Mouse (Mus musculus) heart, postnatal 10 days (tissue): ENCODE measurements around the gene Tmem63c. TPM values are rescaled to one million over a fixed set of nuclear protein-coding genes. Genes with fewer than 3 reads are reported as not detected.

ENCODE experiments used
- DNase-seq, 2 experiments: peaks; one replicate each; pipeline ENCODE4 v3.0.0; 2021
- intact Hi-C: fragments of 180-260 bp; cut with DNase I; formaldehyde crosslinking; loops from one replicate; pipeline ENCODE4 v1.15.1; 2025
- total RNA-seq, 2 experiments: library from RNA; stranded (reverse); gene quantifications; 2 replicates each; pipeline ENCODE4 v1.2.3; 2021

Tmem63c gene
- total RNA-seq, 2 experiments from 2014 or later = 0.17 to 0.25 TPM

GRCm38 (mm10) chr12:87043221-87043620 lies 22.1 kb downstream of the Tmem63c start:
- intact Hi-C loops = no loop called here

DNA sequence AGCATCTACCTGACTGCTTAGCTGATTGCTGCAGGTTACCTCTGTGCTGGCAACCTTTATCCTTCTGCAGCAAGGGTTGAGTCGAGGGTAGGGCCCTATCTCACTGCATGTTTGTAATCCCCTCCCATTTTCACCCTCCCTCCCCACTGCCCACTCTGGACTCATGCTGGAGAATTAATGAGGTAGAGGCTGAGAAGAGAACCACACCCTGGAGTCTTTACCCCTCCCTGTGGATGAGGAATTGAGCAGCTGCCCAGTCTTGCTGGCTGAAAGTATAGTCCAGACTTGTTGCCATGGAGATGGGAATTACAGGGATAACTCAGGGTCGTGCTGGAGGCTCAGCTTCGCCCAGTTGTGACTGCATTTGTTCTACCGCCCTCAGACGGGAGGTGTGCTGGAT lies 23.6 kb downstream of the Tmem63c start:
- peak; percentile 17 to 21 for DNase-seq
- intact Hi-C loops = no loop called here

More at GRCm38 (mm10) chr12:87043221-87043620, 22.1 kb downstream of the Tmem63c start:
- no peak for DNase-seq

GRCm38 (mm10) chr12:87047536-87047935 lies 26.4 kb downstream of the Tmem63c start:
- intact Hi-C loops = no loop called here
- no peak for DNase-seq

DNA sequence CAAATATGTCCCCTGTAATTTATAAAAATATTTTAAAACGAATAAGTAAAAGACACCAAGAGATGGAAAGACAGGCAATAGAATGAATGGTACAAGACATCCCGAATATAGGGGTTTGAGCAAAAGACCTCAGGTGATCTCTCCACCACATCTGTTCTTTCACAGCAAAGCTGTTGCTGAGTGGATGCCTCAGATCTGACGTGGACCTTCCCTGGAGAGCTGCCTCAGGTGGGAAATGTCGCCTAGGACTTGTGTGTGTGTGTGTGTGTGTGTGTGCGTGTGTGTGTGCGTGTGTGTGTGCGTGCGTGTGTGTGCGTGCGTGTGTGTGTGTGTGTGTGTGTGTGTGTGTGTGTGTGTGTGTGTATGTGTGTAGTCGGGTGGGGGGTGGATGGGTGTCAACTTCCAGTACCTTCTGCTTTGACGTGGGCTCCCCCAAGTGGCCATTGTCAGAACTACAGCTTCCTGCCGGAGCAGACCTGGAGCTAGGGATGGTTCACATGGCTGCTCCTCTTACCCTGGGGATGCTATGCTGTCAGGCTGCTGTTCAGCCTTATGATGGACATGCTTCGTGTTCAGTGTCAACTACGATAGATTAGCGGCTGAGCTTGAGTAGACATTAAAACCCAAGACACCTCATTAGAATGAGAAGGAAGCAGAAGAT lies 31.7 kb downstream of the Tmem63c start:
- peak; percentile 85 to 93 for DNase-seq
- intact Hi-C loops = loop anchor here (1.0 to 5.0 kb wide), 4 partner anchors 52 to 335 kb away; no protein-coding TSS in a partner anchor

- intact Hi-C loops = loop anchor here (5.0 kb wide), 2 partner anchors 73 to 338 kb away; no protein-coding TSS in a partner anchor
- DNase-seq = no peak
Observed at GRCm38 (mm10) chr12:87054873-87055272, 33.7 kb downstream of the Tmem63c start.

DNA sequence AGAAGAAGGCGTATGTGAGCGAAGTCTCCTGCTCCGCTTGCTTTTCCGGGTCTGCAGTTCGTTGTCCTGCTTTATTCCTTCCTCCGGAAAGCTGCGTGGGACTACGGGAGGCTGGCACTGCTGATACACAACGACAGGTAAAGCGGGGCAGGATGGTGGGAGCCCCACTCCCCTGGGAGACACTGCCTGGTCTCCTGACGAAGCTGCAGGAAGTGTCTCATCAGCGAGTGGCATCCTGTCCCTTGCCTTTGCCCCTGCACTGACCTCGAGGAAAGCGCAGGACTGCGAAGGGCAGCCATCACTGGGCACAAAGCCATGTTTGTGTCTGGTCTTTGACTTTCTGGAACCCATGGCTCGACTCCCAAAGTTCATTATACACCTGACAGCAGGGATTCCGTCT lies 35.9 kb downstream of the Tmem63c start:
- intact Hi-C loops = no loop called here

GRCm38 (mm10) chr12:87065446-87065845 lies 44.3 kb downstream of the Tmem63c start:
- no peak for DNase-seq
- intact Hi-C loops = no loop called here

More for the DNA sequence above, 35.9 kb downstream of the Tmem63c start:
- DNase-seq = no peak

GRCm38 (mm10) chr12:87066429-87066828 lies 45.3 kb downstream of the Tmem63c start:
- DNase-seq = peak; percentile 29 to 33
- intact Hi-C loops = no loop called here

- intact Hi-C loops = no loop called here
- no peak for DNase-seq
Observed at GRCm38 (mm10) chr12:87070520-87070919, 49.4 kb downstream of the Tmem63c start.

DNA sequence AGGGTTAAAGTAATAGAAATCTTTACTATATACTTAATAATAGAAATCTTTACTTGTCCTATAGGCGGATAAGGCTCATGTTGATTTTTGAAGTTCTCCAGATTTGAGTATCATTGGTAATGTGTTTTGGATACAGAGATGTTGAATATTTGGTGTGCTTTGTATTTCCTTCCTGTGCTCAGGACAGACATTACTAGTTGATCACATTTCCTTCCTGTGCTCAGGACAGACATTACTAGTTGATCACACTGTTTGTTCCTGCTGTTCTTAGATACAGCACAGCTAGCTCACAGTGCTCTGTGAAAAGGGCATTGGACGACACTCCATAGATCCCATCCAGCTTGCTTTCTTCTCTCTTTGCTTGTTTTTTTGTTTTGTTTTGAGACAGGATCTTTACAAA lies 55.5 kb downstream of the Tmem63c start:
- DNase-seq = no peak
- intact Hi-C loops = no loop called here

DNA sequence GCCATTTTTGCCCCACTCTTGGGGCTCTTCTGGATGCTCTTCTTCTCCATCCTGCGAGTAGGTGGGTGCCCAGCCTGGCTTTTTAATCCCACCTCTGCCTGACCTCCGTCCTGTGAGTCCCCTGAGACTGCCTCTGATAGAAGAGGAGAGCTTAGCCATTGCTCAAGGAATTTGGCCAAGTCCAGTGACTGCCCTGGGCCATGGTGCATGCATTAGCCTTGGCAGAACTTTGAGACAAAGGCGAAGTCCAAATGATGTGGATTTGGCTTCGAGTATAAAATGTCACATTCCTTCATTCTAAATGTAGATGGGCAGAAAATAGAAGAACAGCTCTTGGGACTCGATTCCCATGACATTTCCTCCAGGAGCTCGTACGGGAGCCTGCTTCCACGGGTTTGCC lies 61.7 kb downstream of the Tmem63c start:
- intact Hi-C loops = no loop called here
- no peak for DNase-seq

GRCm38 (mm10) chr12:87087236-87087635 lies 66.1 kb downstream of the Tmem63c start:
- DNase-seq = no peak
- intact Hi-C loops = no loop called here

DNA sequence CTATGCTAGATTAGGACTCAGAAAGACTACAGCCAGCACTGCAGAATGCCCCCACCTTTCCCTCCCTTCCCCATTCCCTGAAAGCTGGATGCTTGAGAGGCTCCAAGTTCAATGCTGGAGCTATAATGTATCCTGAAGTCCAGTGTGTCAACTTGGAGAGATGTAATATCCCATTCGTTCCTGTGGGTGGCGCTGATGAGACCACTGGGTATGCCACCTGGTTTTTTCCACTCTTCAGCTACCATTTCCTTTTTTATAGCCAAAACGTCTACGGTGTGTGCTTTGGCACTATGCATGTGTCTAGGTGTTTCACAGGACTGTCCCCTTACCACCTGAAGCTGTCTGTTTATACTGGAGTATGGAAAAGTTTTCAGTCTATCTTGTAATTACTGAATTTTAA lies 67.2 kb downstream of the Tmem63c start:
- intact Hi-C loops = no loop called here
- no peak for DNase-seq

GRCm38 (mm10) chr12:87089255-87089654 lies 68.1 kb downstream of the Tmem63c start:
- intact Hi-C loops = no loop called here
- no peak for DNase-seq

GRCm38 (mm10) chr12:87089701-87090100 lies 68.6 kb downstream of the Tmem63c start:
- intact Hi-C loops = no loop called here
- DNase-seq = no peak

- intact Hi-C loops = no loop called here
- DNase-seq = no peak
Observed at GRCm38 (mm10) chr12:87091916-87092315, 70.8 kb downstream of the Tmem63c start.

GRCm38 (mm10) chr12:87093249-87093648 lies 72.1 kb downstream of the Tmem63c start:
- intact Hi-C loops = no loop called here
- DNase-seq = peak in 1 of 2 experiments; percentile 10

- DNase-seq = no peak
- intact Hi-C loops = no loop called here
Observed at GRCm38 (mm10) chr12:87093671-87094070, 72.5 kb downstream of the Tmem63c start.

- no peak for DNase-seq
- intact Hi-C loops = no loop called here
Observed at GRCm38 (mm10) chr12:87100331-87100730, 79.2 kb downstream of the Tmem63c start.

GRCm38 (mm10) chr12:87102165-87102631 lies 81.1 kb downstream of the Tmem63c start, which contains the start of gene Ngb:
TSS of gene Ngb (minus strand) at chr12:87102539.
- intact Hi-C loops = no loop called here
- DNase-seq = no peak

DNA sequence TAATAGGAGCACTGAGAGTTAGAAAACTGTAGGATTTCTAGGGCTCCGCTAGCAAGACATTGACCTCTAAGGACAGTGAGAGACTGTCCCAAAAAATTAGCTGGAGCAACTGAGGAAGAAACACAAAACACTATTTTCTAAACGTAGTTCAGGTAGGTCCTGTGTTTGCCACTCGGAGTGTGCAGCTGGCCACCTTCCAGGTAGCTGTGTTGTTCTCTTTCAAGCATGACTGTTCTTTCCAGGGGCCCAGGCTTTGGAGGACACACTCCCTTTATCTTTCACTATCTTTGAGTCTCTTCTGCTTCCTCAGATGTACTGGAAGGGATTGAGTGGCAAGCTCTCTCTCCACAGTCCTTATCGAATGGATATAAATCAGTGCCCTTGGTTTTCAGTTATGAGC lies 82.3 kb downstream of the Tmem63c start:
- intact Hi-C loops = no loop called here
- no peak for DNase-seq

GRCm38 (mm10) chr12:87104796-87105195 lies 83.7 kb downstream of the Tmem63c start:
- intact Hi-C loops = no loop called here

More at GRCm38 (mm10) chr12:87104796-87105195, 83.7 kb downstream of the Tmem63c start:
- DNase-seq = no peak
